Mouse (Mus musculus) bone marrow, adult 2 months (tissue): Measurements from ENCODE around the gene Arap2.

Source experiments
- CTCF ChIP-seq: fragments of 200-500 bp; IDR thresholded peaks from 2 replicates; pipeline ENCODE4 v1.5.1; 2011; ENCODE audit warnings: low read length, control low read depth; ENCODE audit not compliant: control insufficient read depth, insufficient read depth
- POLR2A ChIP-seq: fragments of 200-500 bp; IDR thresholded peaks from 2 replicates; pipeline ENCODE4 v1.6.1; 2011; ENCODE audit warnings: low read depth, mild to moderate bottlenecking, control low read depth, low read length, borderline replicate concordance; ENCODE audit not compliant: control insufficient read depth

- no peak for TF ChIP-seq CTCF
- no peak for TF ChIP-seq POLR2A
These were observed 25.1 kb upstream of the Arap2 start for GRCm38 (mm10) chr5:62790921-62791564.
